In genomic region chr6:101330392-101330791, GRCm38 (mm10) we compare ENCODE assay signal across 12 mouse cellular contexts. TPM values are rescaled to one million over a fixed set of nuclear protein-coding genes. Genes with fewer than 3 reads are reported as not detected.
DNase-seq lines count a peak whose midpoint lies in the region.
"Had no signal": no experiment of that assay in that cellular context is flagged by ENCODE, and none has a peak within 500 bp of the region (broad histone marks: within the 10 kb centered on the region; RNA-seq: fewer than 3 reads in every experiment).

No protein-coding gene starts in this region.

- H3K9me3 ChIP-seq in heart, embryonic 10.5 days = no peaks in the 10 kb centered on the region
- no peaks in the 10 kb centered on the region for H3K9me3 ChIP-seq in limb, embryonic 10.5 days (replicated peaks)
- no peaks in the 10 kb centered on the region for H3K9me3 ChIP-seq in midbrain, embryonic 10.5 days (replicated peaks)
- H3K9me3 ChIP-seq: embryonic facial prominence, embryonic 12.5 days; forebrain, embryonic 15.5 days had no signal

- no peaks in the 10 kb centered on the region for H3K27me3 ChIP-seq in heart, embryonic 10.5 days (ENCODE audit: insufficient read depth, poor library complexity, severe bottlenecking)
- no peaks in the 10 kb centered on the region for H3K27me3 ChIP-seq in limb, embryonic 10.5 days (ENCODE audit: low read depth, poor library complexity, severe bottlenecking)
- no peaks in the 10 kb centered on the region for H3K27me3 ChIP-seq in midbrain, embryonic 10.5 days (ENCODE audit: low read depth, poor library complexity, severe bottlenecking)
- H3K27me3 ChIP-seq: embryonic facial prominence, embryonic 12.5 days; forebrain, embryonic 15.5 days had no signal

- peaks cover 89% of the 10 kb centered on the region for H3K4me1 ChIP-seq in heart, embryonic 10.5 days
- peaks cover 82% of the 10 kb centered on the region for H3K4me1 ChIP-seq in limb, embryonic 10.5 days
- peaks cover 45% of the 10 kb centered on the region for H3K4me1 ChIP-seq in midbrain, embryonic 10.5 days

- no peak overlapping the region for H3K4me3 ChIP-seq in heart, embryonic 10.5 days
- no peak overlapping the region for H3K4me3 ChIP-seq in limb, embryonic 10.5 days
- H3K4me3 ChIP-seq in midbrain, embryonic 10.5 days = no peak overlapping the region
- H3K4me3 ChIP-seq: embryonic facial prominence, embryonic 12.5 days; forebrain, embryonic 15.5 days had no signal

- no peaks in the 10 kb centered on the region for H3K36me3 ChIP-seq in heart, embryonic 10.5 days
- no peaks in the 10 kb centered on the region for H3K36me3 ChIP-seq in limb, embryonic 10.5 days
- H3K36me3 ChIP-seq in midbrain, embryonic 10.5 days = no peaks in the 10 kb centered on the region
- H3K36me3 ChIP-seq: embryonic facial prominence, embryonic 12.5 days; forebrain, embryonic 15.5 days had no signal

- DNase-seq in heart, embryonic 10.5 days (ENCODE audit: low spot score) = no peak
- no peak for DNase-seq in heart, postnatal 4 days
- peak; percentile 27 for DNase-seq in kidney, postnatal 14 days
- no peak for DNase-seq in kidney, adult 9 months
- peak; percentile 55 for DNase-seq in NIH3T3 (ENCODE audit: low read depth)
- no peak for DNase-seq in limb, embryonic 10.5 days (ENCODE audit: low spot score)
- no peak for DNase-seq in midbrain, embryonic 10.5 days (ENCODE audit: low spot score)
- DNase-seq in layer of hippocampus, postnatal 25 days (ENCODE audit: extremely low spot score in 1 of 2, low spot score in 1 of 2) = no peak
- DNase-seq: cerebellum, adult 18-20 months; thymus, postnatal 25 days had no signal

- WGBS in heart, embryonic 10.5 days = 16% methylated on average over 5 of the region's 5 CpGs
- 21% methylated on average over 5 of the region's 5 CpGs for WGBS in limb, embryonic 10.5 days
- WGBS in midbrain, embryonic 10.5 days = 94% methylated on average over 5 of the region's 5 CpGs

- H3K27ac ChIP-seq in heart, embryonic 10.5 days = peak overlapping the region; percentile 85
- 0 out of 2 replicates have a peak overlapping the region, but pooled peaks have one; percentile 46 for H3K27ac ChIP-seq in limb, embryonic 10.5 days
- no peak overlapping the region for H3K27ac ChIP-seq in midbrain, embryonic 10.5 days (replicated peaks)
- H3K27ac ChIP-seq: forebrain, embryonic 15.5 days had no signal

RNA-seq across cellular contexts. Expression of gene Pdzrn3, which starts 47.3 kb away (rescaled TPM):
- polyA plus RNA-seq in heart, embryonic 10.5 days (2016; fragmentation: Nextera tagmentation; extraction: Ambion mirVana) = 8.9 and 9.0 TPM in 2 replicates
- 10 to 100 TPM; 62.6 to 68.3 TPM for total RNA-seq in heart, postnatal 4 days (2021)
- 6.2 and 9.2 TPM in 2 replicates for polyA plus RNA-seq in limb, embryonic 10.5 days (2016; fragmentation: Nextera tagmentation; extraction: Ambion mirVana)
- polyA plus RNA-seq in midbrain, embryonic 10.5 days (2016; fragmentation: Nextera tagmentation; extraction: Ambion mirVana) = 5.4 and 6.1 TPM in 2 replicates
- 1 to 10 TPM; 8.4 to 9.9 TPM for total RNA-seq in layer of hippocampus, postnatal 25 days (2021)

Comparison
In these comparisons a context has a peak if more than half of its experiments do, and no peak if none do; other contexts are left out.
1. DNase-seq: peak in kidney, postnatal 14 days (single experiment) and NIH3T3 (single experiment); none in heart, embryonic 10.5 days (single experiment), heart, postnatal 4 days (single experiment), kidney, adult 9 months (single experiment), limb, embryonic 10.5 days (single experiment), midbrain, embryonic 10.5 days (single experiment) and layer of hippocampus, postnatal 25 days (0 of 2).